Mouse (Mus musculus) myocyte (in vitro differentiated cells): ENCODE measurements around the gene Mmd.

Experiments
- CEBPB ChIP-seq: IDR thresholded peaks from 2 replicates; pipeline ENCODE4 v1.6.1; 2011; ENCODE audit warnings: mild to moderate bottlenecking, moderate library complexity; ENCODE audit not compliant: poor library complexity, insufficient read depth, severe bottlenecking
- E2F4 ChIP-seq: IDR thresholded peaks from one replicate; pipeline ENCODE4 v1.6.1; 2011; ENCODE audit warnings: mild to moderate bottlenecking, control low read depth, moderate library complexity; ENCODE audit not compliant: insufficient read depth
- MAX ChIP-seq: IDR thresholded peaks from one replicate; pipeline ENCODE4 v1.6.1; 2011; ENCODE audit warnings: low read depth, mild to moderate bottlenecking, control low read depth
- MYOD1 ChIP-seq, 3 experiments: IDR thresholded peaks; one replicate each; pipeline ENCODE4 v1.6.1; 2011; ENCODE audit warnings: control low read depth in 2 of 3, low read depth in 2 of 3, mild to moderate bottlenecking in 2 of 3, moderate library complexity in 1 of 3; ENCODE audit not compliant: insufficient read length in 2 of 3, control insufficient read depth in 1 of 3
- MYOG ChIP-seq, 3 experiments: IDR thresholded peaks; one replicate each; pipeline ENCODE4 v1.6.1; 2011; ENCODE audit warnings: control low read depth in 2 of 3, low read depth in 2 of 3, mild to moderate bottlenecking in 2 of 3; ENCODE audit not compliant: insufficient read length in 2 of 3, control insufficient read depth in 1 of 3, insufficient read depth in 1 of 3
- POLR2A ChIP-seq: IDR thresholded peaks from one replicate; pipeline ENCODE4 v1.6.1; 2011; ENCODE audit warnings: low read depth, mild to moderate bottlenecking, control low read depth, moderate library complexity; ENCODE audit not compliant: insufficient read length
- POLR2AphosphoS2 ChIP-seq: IDR thresholded peaks from one replicate; pipeline ENCODE4 v1.6.1; 2011; ENCODE audit warnings: low read depth, control low read depth; ENCODE audit not compliant: insufficient read length
- REST ChIP-seq: IDR thresholded peaks from one replicate; pipeline ENCODE4 v1.6.1; 2011; ENCODE audit warnings: mild to moderate bottlenecking, control low read depth, moderate library complexity; ENCODE audit not compliant: insufficient read depth, insufficient read length
- SRF ChIP-seq: IDR thresholded peaks from one replicate; pipeline ENCODE4 v1.6.1; 2011; ENCODE audit warnings: low read depth; ENCODE audit not compliant: control insufficient read depth, insufficient read length
- TCF12 ChIP-seq: IDR thresholded peaks from one replicate; pipeline ENCODE4 v1.6.1; 2011; ENCODE audit warnings: mild to moderate bottlenecking, control low read depth; ENCODE audit not compliant: poor library complexity, insufficient read depth, severe bottlenecking
- TCF3 ChIP-seq: IDR thresholded peaks from one replicate; pipeline ENCODE4 v1.6.1; 2011; ENCODE audit warnings: low read depth, control low read depth; ENCODE audit not compliant: insufficient read length
- USF1 ChIP-seq: IDR thresholded peaks from one replicate; pipeline ENCODE4 v1.6.1; 2011; ENCODE audit warnings: low read depth, mild to moderate bottlenecking, control low read depth, moderate library complexity

DNA sequence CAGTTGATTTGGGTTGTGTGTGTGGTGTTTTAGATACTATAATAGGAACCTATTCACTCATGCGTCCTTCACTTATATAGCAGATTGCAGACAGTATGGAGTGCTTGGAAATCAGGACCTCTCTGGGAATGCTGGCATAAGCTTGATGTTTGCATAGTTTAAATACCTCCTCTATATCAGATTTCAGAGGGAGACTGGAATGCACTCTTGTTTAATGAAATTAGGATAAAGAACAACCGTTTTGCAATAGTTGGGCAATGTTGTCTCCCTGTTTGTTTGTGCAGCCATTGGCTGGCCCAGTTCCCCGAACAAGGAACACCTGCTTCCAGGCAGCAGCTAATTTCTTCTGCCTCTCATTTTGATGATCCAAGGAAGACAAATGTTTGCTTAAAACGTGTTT, 9.8 kb downstream of the Mmd start:
- no peak for TF ChIP-seq POLR2A
- TF ChIP-seq MYOD1 (IDR thresholded peaks at IDR 0.05; ENCODE audit: control insufficient read depth in 1 of 3, insufficient read length in 2 of 3, low read depth in 2 of 3) = peak in 2 of 3 experiments; percentile 2 to 25
- no peak for TF ChIP-seq TCF12
- no peak for TF ChIP-seq SRF
- TF ChIP-seq MAX = no peak
- TF ChIP-seq USF1 = no peak
- no peak for TF ChIP-seq POLR2AphosphoS2
- TF ChIP-seq E2F4 = no peak
- TF ChIP-seq REST = no peak
- TF ChIP-seq CEBPB = peak; percentile 65
- no peak for TF ChIP-seq TCF3
- no peak for TF ChIP-seq MYOG (IDR thresholded peaks at IDR 0.05; ENCODE audit: control insufficient read depth in 1 of 3, insufficient read depth in 1 of 3, insufficient read length in 2 of 3, low read depth in 2 of 3)
